Mouse (Mus musculus) layer of hippocampus, adult 9-10 months (tissue): ENCODE data around the gene Dlg1.

Experiments
- DNase-seq: peaks from one replicate; pipeline ENCODE4 v3.0.0; 2022; ENCODE audit warnings: low spot score

Dlg1 gene

DNA sequence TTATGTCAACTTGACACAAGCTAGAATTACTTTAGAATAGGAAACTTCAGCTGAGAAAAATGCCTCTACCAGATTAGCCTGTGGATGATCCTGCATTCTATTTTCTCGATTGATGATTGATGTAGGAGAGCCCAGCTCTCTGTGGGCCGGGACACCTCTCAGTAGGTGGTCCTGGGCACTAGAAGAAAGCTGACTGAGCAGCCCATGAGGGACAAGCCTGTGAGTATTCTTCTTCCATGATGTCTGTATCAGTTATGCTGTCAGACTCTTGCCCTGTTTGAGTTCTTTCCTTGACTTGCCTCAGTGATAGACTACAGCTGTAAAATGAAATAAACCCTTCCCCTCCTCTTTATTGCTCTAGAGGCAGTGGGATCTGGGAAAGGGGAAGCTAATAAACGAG, 74.5 kb downstream of the Dlg1 start:
- DNase-seq: no peak

DNA sequence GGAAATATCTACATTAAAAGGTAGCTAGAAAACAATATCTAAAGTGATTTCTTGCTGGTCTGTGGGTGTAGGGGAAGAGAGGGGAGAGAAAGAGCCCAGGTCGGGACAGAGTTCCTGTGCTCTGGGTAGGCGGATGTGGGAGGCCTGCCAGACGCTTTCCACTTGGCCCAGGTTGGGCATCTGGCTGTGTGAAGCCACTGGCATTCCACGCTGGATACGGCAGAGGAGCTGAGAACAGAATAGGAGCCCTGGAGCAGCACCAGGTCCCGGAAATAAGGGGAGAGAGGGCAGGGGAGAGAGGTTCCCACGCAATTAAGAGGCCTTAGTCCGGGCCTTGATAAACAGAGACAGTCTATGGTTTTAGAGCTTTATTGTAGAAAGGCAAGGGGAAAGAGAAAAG, 77.0 kb downstream of the Dlg1 start:
- no peak for DNase-seq

DNA sequence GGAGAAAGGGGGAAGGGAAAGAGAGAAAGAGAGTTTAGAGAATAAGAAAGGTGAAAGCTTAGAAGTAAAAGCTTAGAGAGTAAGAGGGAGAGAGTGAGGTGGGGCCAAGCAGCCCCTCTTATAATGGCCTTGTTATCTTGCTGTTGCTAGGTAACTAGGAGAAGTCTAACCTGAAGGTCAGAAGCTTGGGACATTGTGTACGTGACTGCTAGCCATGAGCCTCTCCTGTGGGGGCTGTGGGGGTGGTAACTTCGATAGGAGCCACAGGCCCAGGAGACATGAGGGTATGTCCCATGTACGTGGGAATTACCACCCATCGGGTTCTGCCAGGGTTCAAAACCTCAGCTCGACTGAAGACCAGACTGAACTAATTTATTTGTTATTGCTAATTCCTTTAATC, 77.5 kb downstream of the Dlg1 start:
- no peak for DNase-seq

DNA sequence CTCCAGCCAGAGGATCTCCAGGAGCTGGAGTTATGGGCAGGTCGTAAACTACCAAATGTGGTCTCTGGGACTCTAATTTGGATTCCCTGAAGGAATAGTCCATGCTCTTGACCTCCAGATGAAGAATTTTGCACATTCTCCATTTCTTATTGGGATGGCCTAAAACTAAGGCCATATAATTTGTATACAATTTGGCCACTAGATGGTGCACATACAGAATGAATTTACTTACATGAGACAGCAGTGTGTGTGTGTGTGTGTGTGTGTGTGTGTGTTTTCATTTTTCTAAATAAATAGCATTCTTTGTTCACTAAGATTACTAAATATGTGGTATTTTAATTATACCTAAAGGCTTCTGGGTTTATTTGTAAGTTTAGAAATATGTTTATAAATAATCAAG, 87.3 kb downstream of the Dlg1 start:
- peak; percentile 76 for DNase-seq

DNA sequence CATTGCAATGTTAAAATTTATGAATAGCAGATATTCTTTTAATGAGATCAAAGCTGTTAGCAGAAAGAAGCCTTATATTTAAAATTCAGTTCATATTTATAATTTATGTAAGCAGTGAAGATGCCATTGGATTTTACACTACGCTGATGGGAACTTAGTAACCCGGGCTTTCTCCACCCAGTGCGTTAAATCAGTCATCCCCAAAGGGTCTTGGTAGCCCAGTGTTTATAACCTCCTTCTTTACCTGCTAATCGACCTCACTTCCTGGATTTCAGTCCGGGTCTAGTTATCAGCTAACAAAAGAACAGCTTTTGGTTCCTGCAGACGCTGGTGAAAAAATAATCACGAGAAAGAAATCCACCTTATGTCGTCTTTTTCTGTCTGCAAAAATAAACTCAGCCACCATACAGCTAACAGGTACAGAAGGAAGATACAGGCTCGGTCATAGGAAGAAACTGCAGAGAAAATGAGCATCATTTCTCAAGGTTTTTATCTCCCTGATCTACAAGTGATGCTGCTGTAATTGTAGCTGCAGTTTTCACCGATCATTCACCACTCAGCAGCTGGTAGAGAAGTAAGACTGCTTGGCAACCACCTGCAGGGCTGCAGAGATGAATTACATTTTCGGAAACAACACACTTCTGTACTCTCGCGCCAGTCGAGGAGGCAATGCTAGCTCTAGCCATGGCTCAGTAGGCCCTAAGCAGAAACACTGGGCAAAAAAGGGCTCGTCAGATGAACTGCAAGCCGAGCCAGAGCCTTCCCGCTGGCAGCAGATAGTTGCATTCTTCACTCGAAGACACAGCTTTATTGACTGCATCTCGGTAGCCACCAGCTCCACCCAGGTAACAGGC, 91.2 kb downstream of the Dlg1 start:
- DNase-seq: no peak

DNA sequence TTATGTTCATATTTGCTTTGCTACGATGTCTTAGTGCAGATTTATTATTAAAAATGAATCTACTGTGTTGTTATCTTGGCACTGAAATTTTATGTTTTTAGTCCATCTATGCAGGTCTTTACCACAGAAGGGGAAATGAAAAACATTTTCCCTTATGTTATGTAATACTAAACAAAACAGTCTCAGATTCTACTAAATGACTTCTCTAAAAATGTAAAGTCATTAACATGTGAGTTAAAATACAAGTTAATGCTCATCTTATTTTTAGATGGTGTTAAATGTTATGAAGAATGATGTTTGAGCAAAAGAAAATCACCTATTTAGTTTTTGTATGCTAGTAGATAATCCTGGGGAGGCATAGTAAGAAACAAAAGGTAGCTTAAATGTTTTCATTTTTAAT, 91.8 kb downstream of the Dlg1 start:
- DNase-seq: no peak

DNA sequence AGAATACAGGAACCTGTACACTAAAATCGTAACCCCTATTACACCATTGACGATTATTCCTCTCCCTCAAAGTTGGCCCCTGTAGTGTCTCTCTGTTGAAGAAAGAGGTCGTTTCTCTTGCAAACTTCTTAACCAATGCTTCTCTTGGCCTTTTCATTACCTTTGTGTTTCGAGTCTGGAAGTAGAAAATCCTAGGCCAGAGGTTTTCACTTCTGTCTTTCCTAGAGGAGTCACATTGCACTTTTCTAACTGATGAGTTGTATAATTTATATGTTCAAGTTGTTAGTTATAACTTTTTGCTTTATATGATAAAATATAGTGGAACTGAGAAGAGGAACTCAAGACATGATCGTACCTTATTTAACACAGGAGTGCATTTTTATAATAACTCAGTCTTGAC, 93.2 kb downstream of the Dlg1 start:
- DNase-seq: no peak

DNA sequence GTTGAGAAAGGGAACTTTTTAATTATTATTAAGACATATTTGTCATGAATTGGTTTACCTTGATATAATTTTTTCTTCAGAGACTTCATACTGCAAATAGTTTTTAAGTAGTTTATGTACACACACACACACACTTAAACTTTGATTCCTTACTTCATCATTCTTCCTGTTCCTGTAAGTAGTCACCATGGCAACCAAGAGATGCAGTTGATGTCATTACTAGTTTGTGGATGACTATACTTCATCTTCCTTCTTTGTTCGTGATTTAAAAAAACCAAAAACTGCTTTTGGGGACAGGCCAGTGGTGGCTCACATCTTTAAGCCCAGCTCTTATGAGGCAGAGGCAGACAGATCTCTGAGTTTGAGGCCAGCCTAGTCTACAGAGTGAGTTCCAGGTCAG, 94.4 kb downstream of the Dlg1 start:
- DNase-seq: no peak

DNA sequence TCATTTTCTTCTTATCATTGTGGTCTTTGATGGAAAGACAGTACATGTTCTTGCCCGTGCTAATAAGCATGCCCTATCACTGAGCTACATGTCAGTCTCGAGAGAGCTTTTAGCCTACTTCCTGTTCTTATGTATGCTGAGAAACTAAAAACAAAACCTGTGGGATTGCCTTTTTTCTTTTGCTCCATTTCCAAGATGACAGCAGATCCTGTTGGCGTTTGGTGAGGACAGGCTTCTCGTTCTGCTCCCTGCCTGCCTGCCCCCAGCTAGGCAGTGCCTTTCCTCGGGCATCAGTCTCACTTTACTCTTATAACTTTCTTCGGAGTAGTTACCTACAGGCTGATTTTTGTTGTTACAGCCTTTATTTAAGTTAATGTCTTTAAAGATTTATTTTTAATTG, 96.2 kb downstream of the Dlg1 start:
- DNase-seq: no peak

DNA sequence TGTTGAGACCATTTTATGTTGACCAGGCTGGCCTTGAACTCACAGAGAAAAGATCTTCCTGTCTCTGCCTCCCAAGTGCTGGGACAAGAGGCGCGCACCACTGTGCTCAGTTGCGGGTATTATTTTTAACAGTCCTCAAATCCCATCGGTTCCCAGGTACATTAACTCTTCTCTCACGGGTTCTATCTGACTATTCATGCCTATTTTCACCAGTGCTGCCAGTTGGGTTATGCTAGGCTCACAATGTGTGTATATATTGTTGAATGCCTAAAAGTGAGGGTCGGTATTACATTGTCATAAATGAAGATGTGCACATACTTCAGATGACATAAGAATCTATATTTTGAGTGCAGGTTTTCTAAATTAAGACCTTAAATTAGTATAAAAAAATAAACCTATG, 103.1 kb downstream of the Dlg1 start:
- no peak for DNase-seq

DNA sequence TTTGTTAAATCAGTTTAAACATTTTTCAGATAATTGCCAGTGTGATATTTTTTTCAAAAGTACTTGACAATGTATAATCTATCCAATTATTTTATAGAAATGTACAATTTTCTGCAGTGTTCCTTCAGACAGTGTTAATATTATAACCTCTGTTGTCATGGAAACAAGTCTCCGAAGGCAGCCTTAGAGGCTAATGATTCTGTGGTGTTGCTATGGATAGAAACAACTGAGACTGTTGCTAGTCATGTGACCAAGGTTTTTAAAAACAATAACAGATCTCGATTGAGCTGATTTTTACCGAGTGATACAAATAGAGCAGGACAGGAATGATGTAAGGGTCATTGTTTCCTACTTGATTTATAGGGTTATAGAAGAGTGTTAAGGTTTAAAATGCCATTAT, 103.5 kb downstream of the Dlg1 start:
- peak; percentile 45 for DNase-seq

DNA sequence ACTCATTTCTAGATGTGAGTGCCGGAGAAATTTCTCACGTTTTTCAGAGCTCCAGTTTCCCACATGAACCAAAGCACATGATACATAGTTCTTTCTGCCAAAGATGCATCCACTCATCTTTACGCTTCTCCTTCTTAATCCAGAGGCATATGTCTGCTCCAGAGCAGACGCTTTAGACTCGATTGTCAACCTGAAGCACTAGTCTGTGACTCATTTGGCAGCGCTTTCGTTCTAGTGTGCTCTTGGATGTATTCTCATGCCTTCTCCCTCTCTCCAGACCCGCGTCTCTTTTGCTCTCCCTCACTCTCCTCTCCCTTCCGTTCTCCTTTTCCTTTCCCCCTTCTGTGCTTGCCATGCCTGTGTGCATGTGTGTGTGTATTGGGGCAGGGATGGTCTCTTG, 112.7 kb downstream of the Dlg1 start:
- DNase-seq: no peak

DNA sequence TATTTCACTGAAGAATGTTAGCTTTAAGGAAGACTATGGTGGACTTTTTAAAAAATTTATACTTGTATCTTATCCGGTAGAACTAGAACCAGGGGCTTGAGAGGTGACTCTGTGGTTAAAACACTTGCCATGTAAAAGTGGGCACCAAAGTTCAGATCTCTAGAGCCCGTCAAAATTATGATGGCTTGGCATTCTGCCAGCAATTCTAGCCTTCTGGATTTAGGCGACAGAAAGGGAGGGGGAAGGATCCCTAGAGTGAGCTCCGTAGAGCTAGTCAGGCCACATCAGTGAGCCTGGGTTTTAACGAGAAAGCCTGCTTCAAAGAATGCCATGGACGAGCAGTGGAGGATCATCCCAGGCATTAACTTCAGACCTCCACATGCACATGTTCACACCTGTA, 117.8 kb downstream of the Dlg1 start:
- no peak for DNase-seq

DNA sequence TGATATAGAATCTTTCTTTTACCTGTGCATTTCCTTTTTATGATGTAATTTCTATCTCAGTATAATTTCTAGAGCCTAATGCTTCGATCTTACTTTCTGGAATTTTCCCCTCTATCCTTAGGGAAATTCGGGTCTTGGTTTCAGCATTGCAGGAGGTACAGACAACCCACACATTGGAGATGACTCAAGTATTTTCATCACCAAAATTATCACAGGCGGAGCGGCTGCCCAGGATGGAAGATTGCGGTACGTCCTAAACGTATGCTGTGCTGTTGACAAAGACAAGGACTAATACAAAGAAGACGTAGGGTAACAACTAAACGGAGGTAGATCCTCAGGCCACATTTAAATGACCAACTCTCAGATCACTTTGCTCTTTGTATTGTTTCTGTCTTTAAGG, 126.8 kb downstream of the Dlg1 start:
- DNase-seq: no peak

DNA sequence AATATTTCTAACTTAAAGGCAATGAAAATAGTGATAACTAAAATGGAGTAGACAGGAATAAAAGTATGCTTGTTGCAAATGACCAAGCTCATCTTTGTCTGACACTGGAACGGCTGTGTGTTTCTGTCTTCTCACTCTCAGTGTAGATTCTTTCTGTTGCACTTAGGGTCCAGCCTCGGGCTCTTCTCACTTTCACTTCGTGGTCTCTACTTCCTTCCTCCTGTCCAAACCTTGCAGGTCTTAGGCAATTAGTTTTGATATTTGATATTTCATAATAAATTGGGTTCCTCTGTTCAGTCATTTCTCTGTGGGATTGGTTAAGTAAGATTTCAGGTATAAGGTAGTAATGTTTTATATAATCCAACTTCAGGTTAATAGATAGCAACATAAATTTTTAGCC, 140.4 kb downstream of the Dlg1 start:
- DNase-seq: no peak

DNA sequence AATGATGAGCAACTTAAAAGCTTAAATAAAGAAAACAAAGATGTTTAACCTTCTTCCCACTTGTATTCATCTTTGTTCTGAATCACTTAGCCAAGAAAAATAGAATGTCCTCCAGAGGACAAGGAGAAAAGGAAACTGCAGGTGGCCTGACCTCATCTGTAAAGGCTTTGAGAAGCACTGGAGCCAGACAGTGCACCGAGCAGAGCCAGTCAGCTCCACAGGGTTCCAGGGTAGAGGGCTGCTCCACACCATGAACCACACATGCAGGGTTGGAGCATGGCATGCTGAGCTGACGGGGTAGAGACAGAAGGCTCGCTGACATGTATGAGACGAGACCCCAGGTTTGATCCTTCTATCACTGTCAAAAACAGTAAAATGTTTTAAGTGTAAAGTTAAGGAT, 162.8 kb downstream of the Dlg1 start:
- no peak for DNase-seq

DNA sequence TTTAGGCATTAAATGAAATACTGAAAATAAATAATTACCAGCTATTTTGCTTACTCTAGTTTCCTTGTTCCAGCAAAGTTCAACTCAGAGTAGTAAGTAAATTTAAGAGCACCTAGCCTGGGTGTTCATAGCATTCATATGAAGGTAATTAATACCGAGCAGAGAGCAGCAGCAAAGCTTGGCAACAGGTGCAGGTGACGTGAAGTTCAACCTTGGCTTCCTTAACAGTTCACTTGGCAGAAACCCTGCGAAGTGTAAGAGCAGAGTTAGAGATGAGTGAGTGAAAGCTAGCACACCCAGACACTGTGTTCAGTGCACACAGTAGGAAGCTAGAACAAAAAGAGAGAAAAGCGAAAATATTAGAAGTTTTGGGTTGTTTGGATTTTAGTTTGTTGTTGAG, 167.5 kb downstream of the Dlg1 start:
- no peak for DNase-seq

DNA sequence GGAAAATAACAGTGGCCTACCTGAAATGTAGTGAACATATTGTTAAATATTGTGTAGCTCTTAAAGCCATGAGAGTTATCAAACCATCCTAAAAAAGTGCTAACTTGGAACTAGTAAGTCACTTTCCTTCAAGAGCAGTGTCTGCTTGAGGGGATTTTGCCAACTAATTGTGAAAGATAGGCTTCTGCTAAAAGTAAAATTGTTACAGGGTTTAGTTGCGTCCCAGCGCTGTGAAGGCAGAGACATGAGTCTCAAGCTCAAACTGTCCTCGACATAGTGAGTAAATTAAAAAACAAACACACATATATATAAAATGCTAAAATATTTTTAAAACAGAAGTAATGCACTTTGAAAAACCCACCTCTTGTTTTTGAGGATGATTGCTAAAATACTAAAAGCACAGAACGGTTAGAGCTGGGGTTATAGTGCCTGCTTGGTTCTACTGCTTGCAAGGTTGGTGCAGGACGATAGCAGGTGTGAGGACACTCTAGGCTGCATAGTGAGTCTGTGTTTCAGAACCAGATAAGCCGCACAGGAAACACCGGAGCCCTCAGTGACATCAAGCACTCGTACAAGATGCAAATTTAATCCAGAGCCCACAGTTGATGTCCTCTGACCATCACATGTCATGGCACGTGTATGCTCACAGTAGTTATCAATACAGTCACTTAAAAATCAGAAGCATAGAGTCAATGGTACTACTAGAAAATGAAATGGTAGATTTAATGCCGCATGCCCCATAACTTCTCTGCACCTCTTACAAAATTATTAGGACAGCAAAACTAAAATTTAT, 169.6 kb downstream of the Dlg1 start:
- DNase-seq: no peak

DNA sequence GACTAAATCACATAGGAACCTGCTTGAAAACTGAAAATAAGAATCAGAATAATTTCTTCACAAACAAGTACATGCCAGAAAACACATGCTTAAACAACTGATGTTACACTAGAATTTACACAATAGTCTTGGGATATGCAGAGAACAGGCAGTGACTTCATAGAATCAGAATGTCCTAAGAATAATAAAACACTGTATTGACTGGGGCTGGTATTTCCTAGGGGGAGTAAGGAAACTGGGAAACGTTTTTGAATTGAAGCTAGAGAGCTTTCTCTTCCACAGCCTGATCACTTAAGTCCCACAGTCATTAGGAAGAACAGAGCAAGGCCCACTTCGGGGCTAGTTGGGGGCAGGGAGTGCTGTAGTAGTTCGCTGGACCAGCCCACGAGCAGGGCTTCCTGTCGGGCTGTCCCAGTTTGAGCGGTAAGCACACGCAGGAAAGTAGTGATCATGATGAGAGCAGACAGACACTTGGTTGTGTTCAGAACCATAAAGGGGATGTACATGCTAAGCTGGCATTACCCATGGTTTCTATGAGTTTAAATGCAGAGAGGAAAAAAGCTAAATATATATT, 170.9 kb downstream of the Dlg1 start:
- DNase-seq: no peak

DNA sequence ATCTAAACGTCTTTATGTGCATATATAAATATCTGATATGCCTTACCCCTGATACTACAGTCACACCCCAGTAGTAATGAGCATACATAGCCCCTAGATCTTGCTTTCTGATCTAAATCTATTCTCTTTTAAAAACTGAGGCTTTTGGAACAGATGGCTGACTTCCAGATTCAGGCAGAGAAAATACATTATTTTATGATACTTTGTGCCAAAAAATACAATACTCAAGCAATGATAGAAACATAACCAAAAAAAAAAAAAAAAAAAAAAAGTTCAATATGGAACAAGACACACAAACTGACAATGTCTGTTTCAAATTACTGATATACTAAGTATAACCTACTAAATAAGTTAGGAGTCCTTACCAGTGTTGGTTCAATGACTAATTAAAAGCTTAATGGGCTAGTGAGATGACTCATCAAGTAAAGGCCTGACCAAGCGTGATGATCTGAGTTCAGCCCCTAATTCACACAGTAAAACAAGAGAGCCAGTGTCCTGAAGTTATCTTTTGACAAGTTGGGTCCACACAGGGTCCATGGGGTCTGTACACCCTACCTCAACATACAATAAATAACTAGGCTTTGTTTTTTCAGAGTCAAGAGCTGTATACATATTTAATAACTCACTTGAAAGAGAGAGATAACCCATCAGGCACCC, 171.5 kb downstream of the Dlg1 start:
- DNase-seq: no peak

DNA sequence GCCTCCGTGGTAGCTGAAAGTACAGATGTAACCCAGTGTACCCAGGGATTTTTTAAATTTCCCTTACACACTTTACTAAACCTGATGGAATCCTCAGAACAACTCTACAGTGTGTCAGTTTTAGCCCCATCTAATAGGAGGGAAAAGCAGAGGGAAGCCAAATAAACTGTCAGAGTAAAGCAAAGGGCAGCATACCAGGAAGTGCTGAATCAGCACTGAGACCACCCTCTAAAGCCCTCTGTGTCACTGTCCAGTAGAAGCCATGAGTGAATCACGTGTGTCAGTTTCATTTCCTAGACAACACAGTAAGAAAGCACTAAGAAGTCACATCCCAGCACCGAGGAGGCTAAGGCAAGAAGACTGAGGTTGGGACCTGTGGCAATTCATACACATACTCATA, 174.1 kb downstream of the Dlg1 start:
- no peak for DNase-seq

DNA sequence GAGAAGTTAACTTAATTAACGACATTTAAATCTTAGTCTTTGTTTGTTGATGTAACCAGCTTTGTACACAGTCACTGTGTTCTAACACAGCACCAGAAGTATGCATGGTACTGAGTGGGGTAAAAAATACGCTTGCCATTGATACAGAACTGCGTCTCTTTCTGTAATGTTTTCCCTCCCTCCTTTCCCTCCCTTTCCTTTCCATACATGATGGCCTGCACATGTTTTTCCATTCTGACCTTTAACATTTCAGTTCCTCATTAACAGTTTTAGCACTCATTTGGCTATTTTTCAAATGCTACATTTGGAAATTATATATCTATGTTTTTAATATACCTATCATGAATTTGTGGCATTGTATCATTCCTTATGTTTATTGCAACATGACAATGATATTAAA, 181.0 kb downstream of the Dlg1 start:
- DNase-seq: no peak

DNA sequence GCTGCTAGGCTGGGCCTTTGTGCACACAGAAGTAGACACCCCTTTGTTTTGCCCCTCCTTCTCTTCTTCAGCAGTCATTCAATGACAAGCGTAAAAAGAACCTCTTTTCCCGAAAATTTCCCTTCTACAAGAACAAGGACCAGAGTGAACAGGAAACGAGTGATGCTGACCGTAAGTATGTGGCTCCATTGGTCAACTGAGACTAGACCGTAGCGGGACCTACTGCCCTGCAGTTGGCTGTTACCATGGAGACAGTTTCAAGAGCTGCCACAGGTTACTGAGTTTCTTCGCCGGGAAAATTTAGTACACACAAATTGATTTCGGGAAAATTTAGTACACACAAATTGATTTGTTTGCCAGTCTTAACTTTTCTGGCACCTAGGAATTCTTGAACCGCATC, 183.5 kb downstream of the Dlg1 start:
- DNase-seq: no peak
